Mouse (Mus musculus) layer of hippocampus, postnatal 10 days (tissue): ENCODE measurements around the gene Thtpa. TPM values are rescaled to one million over a fixed set of nuclear protein-coding genes. Genes with fewer than 3 reads are reported as not detected.

Experiments
- DNase-seq, 2 experiments: peaks; one replicate each; pipeline ENCODE4 v3.0.0; 2021; ENCODE audit warnings: low spot score in 2 of 2
- total RNA-seq, 2 experiments: library from RNA; stranded (reverse); gene quantifications; 2 replicates each; pipeline ENCODE4 v1.2.3; 2021

The Thtpa gene
- total RNA-seq, 2 experiments from 2014 or later = 26.5 to 31.1 TPM

DNA sequence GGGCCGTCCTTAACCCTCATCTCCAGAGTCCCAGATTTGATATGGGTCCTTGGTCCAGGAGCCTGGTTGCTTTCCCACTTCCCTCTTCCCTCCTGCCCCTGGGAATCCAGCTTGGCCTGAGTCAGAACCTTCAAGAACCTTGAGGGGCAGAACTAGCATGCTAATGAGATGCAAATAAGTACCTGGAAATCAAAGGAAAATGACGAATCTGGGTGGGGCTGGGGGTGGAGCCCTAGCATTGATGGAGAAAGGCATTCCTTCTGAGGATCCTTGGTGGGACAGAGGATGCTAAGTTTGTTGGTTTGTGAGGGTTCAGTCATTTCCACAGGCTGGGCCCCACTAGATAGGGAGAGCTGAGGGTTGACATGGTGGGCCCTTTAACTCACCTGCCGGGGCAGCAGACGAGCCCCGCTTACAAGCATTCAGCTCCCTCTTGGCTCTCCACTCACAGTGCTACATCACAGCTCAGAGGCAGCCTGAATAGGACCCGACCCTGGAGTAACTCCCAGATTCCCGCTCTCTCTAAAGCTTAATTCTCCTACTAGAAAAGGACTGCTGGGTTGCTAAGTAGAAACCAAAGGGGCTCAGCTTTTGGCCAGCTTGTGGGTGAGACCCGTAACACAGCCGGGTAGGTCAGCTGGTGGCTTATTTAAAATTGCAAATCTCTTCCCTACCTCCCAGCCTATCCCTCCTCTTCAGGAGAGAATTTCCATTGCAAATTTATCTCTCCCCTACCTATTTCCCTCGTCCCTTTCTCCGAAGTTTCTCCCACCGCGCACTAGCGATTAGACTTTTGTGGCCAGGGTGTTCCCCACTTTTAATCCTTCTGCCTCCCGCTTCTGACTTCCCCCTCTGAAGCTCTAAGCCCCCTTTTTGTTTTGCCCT lies 16.9 kb upstream of the Thtpa start:
- peak; percentile 32 to 56 for DNase-seq

DNA sequence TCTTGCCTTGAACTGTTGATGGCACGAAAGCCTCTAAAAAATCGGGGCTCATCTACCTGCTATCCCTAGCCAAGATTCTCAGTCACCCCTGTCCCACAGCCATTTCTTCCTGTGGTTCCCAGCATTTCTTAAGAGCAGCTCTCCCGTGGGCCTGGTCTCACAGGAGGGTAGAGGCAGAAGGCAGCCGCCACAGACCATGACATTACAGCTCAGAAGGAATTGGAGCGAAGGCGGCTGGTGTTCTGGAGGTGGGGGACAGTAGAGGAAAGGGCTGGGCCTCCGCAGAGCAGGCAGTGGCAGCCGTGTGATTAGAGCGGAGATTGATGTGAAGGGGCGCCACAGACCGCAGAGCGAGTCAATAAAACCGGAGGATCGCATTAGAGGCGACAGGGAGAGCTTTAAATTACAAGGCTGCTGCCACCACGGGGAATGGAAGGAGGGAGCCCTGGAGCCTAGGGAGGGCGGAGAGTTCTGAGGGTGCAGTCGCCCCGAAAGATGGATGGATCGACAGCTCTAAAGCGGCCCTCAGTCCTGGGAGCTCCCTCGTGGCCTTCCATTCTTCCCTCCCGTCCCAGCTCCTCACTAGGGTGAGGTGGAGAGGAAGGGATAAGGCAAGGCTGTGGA lies 16.1 kb upstream of the Thtpa start:
- peak in 1 of 2 experiments; percentile 28 for DNase-seq

DNA sequence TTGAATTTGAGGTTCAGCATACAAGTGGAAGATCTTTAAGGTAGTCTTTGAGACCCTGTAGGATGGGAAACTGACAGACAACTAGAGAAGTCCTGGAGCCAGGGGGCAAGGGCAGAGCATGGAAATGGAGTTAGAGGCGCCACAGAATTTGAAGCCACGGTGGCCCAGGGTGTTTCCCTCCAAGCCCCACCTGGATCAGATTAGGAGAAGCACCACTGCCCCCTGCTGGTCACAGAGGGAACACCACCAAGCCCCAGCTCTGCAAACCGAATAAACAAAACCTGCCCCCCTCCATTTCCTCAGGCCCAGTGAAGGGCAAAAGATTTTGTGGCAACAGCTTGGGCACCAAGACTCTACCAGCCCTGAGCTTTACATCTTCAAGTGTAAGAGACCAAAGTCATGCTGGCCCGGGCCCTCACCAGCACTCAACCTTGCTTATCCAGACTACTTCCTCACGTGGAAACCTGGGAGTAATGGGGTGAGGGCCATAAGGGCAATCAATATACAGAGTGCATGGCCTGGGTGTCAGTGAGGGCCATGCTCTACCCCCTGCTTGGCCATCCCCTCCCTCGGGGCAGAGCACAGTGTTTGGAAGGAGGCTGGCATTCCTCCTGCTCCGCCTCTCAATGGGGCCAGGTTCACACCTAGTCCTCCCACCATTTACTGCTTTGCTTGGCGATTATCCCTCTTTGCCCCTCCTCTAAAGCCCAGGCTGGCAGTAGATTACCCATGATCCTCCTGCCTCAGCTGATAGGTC lies 15.2 kb upstream of the Thtpa start:
- peak; percentile 87 to 88 for DNase-seq

DNA sequence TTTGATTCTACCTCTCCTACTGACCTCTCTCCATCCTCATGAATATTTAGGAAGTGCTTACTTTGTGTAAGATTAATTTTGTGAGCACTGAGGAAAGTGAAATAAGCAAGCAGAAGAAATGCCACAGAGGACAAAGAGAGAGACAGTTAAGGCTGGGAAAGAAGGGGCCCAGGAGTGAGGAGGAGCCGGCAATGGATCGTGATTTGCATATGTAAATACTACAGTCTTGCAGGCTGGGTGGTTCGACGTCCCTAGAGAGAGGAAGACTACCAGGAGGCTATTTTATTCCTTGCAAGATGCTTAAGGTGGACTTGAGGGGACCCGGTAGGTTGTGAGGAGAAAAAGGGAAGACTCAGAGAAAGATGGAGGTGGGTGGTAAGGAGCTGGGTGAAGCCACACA lies 13.5 kb upstream of the Thtpa start:
- no peak for DNase-seq

DNA sequence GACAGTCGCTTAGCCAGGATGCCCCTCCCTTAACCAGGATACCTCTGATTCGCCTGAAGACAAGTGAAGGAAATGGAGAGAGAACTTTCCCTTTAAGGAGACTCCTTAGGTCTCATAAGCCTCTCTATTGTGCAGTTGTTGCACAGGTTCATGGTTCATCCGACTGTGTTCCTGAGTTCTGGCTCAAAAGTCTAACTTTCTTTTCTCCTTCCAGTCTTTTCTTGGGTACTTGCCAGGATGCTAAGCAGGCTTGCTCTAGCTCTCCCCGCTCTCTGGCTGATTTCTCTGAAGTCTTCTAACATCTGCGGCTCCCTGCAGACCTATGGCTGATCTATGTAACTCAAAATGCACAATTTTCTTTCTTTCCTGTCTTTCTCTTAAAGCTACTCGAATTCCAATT lies 11.1 kb upstream of the Thtpa start:
- no peak for DNase-seq

DNA sequence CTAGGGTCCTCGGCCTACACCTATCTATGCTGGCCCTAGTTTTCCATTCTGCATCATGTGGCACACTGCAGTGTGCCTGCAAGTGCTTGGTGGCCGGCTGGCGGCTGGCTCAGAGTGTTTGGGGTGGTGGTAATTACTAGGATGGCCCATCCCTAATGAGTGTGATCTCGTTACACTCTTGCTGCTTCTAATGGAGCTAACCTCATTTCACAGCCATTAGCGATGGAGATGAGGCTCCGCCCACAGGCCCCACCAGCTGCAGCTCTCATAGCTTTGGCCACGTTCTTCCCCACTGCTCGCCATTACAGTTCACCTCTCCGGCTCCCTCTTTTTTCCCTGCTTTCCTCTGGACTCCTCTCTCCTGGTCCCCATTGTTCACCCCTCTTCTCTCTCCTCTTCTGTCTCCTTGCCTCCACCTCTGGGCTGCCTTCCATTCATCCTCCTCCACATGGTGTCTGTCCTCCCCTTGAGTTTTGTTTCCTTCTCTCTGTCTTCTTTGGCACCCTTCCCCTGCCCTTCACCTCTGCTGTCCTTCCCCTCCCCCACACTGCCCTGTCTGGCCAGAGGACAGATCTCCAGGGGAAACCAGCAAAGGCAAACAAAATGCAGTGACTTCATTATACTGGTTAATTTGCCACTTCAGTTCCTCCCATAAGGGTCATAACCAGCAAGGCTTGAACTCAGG lies 9.1 kb upstream of the Thtpa start:
- no peak for DNase-seq

DNA sequence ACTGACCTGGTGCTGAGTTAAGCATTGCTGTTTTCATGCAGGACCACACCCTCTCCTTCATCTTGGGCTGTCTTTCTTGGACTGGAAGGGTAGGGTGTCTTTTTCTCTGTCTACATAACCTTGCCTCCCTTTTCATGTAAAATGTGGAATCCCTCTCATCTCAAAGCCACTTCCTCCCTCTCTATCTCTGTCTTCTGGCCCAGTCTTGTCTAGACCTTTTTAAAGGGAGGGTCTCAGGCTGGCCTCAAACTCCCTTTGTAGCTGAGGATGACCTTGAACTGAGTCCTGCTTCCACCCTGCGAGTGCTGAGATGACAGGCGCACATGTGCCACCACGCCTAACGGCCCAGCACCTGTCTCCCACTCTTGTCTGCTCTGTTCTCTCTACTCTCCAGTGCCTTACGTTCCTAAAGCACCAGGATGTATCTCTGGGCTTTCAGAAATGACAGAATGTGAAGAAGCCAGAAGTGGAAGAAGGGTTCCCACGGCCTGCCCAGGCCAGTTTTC lies 8.5 kb upstream of the Thtpa start:
- DNase-seq = no peak

DNA sequence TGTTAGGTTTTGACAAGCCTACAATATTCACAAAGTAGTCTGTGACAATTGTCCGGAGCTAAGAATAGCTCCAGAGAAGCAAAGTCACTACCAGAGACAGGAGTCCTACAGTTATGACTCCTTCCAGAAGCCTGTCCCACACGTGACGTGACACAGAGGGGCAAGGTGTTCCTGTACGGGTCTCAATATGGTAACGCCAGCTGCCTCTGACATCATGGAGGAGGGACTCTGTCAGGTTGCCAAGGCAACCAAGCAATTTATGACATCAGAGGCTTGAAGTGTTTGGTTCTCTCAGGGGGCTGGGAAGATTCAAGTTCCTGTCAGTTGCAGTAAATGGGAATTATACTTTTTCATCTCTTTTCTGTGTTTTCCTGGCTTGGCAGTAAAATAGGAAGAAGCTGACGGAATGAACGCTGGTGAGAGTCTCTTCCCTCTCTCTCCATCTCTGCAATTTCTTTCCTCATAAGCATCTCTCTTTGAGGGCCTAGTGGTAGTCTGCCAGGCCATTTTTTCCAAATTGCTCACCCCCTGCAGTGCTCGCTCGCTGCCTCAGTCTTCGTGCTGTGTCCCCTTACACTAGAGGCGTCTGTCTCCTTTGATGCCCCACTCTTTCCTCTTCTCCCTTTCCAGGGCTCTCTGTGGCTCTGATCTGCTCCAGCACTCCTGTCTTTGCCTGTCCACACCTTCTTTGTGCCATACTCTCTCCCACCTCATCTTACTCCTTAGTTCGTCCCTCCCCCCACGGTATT lies 5.2 kb upstream of the Thtpa start:
- DNase-seq = peak in 1 of 2 experiments; percentile 51

DNA sequence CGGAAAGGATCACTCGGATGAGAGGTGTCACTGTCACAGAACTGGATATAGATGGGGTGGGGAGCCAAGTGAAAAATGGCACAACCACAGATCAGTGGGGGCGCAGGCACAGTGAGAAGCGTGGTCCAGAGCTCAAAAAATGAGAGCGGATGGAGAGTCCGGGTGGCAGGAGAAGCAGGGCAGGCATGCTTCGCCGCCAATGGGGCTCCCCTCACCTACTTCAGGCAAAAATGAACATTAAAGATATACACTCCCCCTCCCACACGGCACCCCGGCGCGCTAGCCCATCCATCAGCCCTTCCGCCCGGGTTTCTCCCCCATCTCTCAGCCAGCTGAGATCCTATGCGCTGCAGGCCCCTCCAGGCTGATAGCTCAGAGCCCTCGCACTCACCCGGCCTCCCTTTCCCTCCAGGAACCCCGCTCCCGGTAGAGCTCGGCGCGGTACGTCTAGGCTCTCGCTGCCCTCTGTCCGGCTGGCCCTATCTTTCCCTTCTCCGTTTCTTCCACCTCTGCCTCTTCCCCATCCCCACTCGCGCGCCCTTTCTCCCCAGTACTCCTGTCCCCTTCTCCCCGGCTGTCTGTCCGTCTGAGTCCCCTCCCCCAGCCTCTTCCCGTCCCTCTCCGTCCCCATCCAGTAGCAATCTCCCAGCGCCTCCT lies 3.2 kb upstream of the Thtpa start:
- DNase-seq = peak; percentile 61 to 64

DNA sequence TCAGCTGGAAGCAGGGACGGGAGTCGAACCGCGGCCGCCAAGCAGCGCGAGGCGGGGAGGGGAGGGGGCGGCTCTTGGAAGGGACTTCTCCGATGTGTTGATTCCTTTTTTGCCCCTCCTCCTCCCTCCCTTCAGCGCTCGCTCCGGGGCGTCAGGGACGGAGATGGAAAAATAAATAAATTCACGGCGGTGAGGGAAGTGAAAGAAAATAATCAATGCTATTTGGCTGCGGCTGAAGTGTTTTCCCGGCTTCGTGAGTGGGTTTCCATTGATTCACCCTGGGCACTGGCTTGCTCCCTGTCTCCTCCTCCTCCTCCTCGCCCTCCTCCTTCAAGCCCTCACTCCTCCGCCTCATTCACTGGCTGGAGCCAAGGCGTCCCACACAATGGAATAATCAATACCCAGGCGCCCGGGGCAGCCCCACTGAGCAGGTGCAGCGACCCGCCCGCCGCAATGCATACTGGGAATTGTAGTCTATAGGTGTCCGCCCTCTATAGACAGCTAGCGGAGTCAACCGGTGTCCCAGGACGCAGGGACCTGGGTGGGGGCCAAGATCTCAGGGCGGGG lies 2.5 kb upstream of the Thtpa start, which contains the start of gene Zfhx2:
TSS of gene Zfhx2 (minus strand) at position 314 of the 567 bp plus-strand sequence.
- peak; percentile 90 to 94 for DNase-seq

DNA sequence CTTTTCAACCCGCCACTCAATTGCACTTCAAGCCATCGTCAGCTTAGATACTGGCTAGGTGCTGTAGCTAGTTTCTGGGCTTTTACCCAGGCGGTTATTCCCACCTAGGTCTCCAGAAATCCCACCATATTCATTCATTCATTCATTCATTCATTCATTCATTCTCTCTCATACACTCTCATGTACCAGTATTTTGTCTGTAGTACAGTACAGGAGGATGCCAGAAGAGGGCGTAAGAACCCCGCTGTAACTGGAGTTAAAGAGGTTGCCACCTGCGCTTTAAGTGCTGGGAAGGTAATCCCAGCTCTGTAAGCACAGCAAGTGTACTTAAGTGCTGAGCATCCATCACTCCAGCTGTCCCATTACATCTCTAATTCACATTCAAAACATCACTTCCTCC lies 657 bp upstream of the Thtpa start:
- DNase-seq = no peak

DNA sequence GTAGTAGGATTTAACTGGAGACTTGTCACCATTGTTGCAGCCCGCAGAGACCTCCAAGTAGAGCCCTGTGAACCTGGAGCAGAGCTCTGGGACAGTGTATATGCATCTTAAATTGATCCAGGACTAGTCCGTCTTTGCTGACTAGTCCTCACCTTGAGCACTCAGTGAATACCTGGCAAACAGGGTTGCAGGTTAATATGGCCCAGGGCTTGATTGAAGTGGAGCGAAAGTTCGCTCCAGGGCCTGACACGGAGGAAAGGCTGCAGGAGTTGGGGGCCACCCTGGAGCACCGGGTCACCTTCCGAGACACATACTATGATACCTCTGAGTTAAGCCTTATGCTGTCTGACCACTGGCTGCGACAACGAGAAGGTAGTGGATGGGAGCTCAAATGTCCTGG lies 679 bp downstream of the Thtpa start:
- no peak for DNase-seq

DNA sequence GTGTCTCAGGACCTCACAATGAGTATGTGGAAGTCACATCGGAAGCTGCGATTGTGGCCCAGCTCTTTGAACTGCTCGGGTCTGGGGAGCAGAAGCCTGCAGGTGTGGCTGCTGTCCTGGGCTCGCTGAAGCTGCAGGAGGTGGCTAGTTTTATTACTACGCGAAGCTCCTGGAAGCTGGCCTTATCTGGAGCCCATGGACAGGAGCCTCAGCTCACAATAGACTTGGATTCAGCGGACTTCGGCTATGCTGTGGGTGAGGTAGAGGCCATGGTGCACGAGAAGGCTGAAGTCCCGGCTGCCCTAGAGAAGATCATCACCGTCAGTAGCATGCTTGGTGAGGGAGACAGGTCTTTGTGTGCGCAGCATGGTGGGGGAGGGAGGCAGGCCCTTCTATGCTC lies 1.1 kb downstream of the Thtpa start:
- DNase-seq = no peak

DNA sequence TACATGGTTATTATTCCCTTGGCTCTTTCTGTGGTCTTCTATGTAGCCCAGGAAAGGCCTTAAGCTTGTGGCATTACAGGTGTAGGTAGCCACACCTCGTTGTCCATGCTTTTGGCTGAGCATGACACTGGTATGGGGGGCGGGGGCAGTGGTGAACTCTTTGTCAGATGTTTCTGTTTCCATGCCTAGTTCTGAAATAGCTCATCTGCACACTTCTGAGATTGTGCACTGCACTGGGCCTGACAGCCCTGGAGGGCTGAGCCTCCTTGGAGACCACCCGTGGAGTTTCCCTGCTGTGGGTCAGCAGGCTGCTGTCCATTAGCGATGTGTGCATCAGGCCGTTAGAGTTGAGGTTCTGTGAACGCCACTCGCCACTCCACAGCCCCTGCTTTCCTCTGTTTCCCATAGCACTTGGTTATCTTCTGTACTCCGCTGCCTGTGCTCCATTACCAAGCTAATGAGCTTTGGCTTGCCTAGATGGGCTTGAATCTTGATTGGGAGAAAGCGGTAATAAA lies 2.0 kb downstream of the Thtpa start:
- DNase-seq = no peak

DNA sequence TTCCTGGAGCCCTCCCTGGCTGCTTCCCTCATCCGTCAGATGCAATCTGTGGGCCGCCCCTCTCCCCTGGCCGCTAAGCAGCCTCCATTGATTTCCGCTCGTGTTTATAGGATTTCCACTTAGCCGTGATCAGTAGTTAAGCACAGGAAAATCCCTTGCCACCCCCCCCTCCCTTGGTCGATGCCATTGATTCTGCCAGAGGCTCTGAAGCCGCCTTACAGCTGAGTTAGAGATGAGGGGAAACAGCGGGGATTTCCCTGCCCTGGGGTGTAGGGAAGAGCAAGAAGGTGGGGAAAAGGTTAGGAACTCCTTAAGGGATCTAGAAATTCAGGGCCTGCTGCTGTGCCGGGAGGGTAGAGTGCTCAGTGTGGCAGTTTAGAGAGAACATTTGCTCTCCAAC lies 3.1 kb downstream of the Thtpa start:
- no peak for DNase-seq

DNA sequence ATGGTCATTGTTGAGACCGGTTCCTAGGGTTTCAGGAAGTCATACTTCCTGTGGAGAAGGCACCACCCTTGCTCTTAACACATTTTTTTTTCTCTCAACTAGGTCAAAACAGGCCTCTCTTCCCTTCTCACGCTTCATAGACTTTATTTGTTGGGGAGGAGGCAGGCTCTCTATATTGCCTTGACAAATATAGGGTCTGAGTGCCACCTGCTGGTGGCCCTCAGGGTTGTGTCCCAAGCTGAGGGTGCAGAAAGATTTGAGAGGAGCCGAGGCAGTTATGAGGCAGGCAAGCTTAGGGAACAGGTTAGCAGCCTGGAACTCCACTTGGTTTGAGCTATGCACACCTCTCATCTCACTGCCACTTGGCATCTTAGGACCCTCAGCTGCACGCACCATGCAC lies 3.5 kb downstream of the Thtpa start:
- peak; percentile 60 to 73 for DNase-seq

DNA sequence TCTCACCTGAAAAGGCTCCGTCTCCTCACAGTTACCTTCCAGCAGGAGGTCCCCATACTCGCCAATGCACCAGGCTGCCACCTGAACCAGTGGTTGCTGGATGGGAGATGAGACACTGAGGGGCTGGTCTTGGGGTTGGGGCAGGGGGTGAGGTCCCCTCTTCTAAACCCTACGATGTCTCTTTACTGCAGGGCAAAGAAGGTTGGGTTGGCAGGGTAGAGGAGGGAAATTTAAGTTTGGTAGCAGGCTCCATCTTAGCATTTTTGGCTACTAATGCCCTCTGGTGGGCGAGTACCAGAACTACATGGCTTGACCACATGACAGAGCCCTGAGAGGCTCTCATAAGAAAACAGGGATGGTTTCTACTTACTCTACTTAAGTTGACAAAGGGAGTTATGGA lies 7.0 kb downstream of the Thtpa start:
- peak; percentile 66 to 72 for DNase-seq

DNA sequence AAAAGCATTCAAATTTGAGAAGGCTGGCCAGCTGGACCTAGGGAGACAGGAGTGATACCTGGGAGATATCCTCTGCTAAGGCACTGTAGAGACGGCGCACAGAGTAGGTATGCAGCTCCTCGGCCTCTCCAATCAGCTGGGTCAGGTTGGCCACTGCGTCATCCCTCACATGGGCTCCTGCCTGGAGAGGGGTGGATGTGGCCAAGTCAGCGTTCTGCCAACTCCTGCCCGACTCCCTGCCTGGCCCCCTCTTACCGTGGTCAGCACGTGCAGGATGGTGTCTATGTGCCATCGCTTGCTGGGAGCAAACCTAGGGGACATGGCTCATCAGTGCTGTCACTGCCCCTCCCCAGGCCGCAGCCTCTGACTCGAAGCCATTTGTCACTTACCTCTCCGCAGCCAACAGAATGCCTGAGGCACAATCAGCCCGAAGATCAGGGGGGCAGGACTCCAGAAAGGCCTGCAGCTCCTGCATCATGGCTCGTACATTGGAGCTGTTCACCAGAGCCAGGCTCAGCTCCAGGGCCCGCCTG lies 7.7 kb downstream of the Thtpa start:
- DNase-seq = no peak

DNA sequence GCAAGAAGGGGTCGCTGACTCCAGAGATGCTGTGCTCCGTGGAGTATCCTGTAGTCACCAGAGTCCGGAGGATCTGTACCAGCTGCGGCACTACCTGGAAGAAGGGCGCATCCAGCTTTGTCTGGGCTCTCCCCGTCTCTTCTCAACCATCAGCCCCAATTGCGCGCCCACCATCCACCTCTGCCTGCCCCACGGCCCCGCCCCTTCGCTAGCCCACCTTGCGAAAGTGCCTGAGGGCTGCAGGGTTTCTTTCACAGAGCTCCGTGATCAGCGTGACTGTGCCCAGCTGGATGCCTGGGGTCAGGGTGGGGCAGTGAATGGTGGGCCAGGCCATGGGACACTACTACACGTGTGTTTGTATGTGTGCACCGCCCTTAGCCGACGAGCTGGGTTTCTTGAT lies 9.8 kb downstream of the Thtpa start:
- no peak for DNase-seq
